Mouse (Mus musculus): Measurements from ENCODE around the gene Mbd3.

DNA sequence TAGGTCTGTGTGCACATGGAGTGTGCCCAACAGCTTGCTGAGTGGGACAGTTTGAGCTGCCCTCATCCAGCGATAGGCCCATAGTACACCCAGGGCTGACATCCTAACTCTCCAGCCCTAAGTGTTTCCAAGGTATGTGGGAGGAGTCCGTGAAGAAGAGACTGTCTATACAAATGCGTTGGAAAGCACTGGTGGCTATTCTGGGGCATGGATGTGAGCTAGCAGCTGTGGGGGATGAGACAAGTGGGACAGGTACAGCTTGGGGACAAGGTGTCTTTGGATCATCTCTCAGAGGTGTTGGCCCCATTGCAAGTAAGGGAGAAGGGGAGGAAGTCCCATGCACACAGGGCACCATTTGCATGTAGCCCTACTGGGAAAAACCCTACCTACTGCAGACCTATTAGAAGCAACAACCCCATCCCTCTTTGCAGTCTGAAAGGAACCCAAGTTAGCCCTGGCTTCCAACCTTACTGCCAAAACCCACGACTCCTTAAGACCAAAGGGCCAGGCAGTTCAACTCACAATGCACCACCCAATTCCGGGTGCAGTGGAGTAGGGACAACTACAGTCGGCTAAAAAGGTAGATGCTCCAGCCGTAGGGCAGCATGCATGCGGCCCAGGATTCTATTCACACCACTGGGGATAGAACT lies 1.7 kb downstream of the Mbd3 start:
- TF ChIP-seq POLR2AphosphoS5 (IDR thresholded peaks at IDR 0.05; ENCODE audit: insufficient replicate concordance, low read depth, low read length) = peak; percentile 81; the same call in 1 of the 2 replicates
- no peak for TF ChIP-seq CTCF (IDR thresholded peaks at IDR 0.05; ENCODE audit: low read depth, low read length)
- no peak for TF ChIP-seq GATA1 (IDR thresholded peaks at IDR 0.05; ENCODE audit: borderline replicate concordance, low read length)
- TF ChIP-seq TAL1 (conservative IDR thresholded peaks at IDR 0.05; ENCODE audit: low read depth, low read length) = no peak
- no peak for TF ChIP-seq GATA2 (IDR thresholded peaks at IDR 0.05; ENCODE audit: borderline replicate concordance, low read depth, low read length)
